13 mouse cellular contexts compared by ENCODE assay signal in the genomic region with DNA sequence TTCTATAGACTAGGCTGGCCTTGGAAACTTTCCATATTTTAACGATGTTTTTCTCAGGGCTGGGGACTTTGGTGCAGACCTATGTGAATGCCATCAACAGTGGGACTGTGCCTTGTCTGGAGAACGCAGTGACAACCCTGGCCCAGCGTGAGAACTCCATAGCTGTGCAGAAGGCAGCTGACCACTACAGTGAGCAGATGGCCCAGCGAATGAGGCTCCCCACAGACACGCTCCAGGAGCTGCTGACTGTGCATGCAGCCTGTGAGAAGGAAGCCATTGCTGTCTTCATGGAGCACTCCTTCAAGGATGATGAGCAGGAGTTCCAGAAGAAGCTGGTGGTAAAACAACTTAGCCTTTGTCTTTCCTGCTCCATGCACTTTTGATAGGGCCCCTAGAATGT. TPM values are rescaled to one million over a fixed set of nuclear protein-coding genes. Genes with fewer than 3 reads are reported as not detected.
DNase-seq lines count a peak whose midpoint lies in the region; ATAC-seq and TF ChIP-seq lines count a peak whose summit lies in the region.
"Not testable (repeated sequence)": the region's sequence is repeated elsewhere in the genome, so short reads cannot be mapped to it uniquely, and the experiment has no call there.
"Had no signal": no experiment of that assay in that cellular context is flagged by ENCODE, and none has a peak within 500 bp of the region (broad histone marks: within the 10 kb centered on the region; RNA-seq: fewer than 3 reads in every experiment).

No protein-coding gene starts in this region.

- ATAC-seq in cerebellum, adult (ENCODE audit: insufficient number of reproducible peaks, low FRiP score, low TSS enrichment) = peak; percentile 64

- not testable (repeated sequence) for H3K27me3 ChIP-seq in cerebellum, adult 2 months (ENCODE audit: control insufficient read depth, insufficient read depth, low read length)

- 13% methylated on average over 5 of the region's 5 CpGs for WGBS in cerebellum, adult 2 months

- not testable (repeated sequence) for H3K4me3 ChIP-seq in cerebellum, adult 2 months (replicated peaks; ENCODE audit: insufficient read depth, low read depth, low read length)

- not testable (repeated sequence) for H3K27ac ChIP-seq in cerebellum, adult 2 months (ENCODE audit: insufficient read depth, low read length)

- TF ChIP-seq POLR2A in cerebellum, adult 2 months (IDR thresholded peaks at IDR 0.05; ENCODE audit: borderline replicate concordance, insufficient read depth, low read length) = not testable (repeated sequence)

- not testable (repeated sequence) for TF ChIP-seq CTCF in cerebellum, adult 2 months (IDR thresholded peaks at IDR 0.05; ENCODE audit: borderline replicate concordance, insufficient read depth, low read depth, low read length)

- peak; percentile 32 for DNase-seq in cerebellum, adult 11-12 months
- DNase-seq in cerebellum, adult 2 months = peak; percentile 29 to 53
- peak; percentile 34 for DNase-seq in cerebellum, adult 9-11 months
- peak; percentile 24 to 25 for DNase-seq in cerebellum, postnatal 36 days
- peak; percentile 71 for DNase-seq in heart, adult 11 months

- not testable (repeated sequence) for H3K4me1 ChIP-seq in cerebellum, adult 2 months (ENCODE audit: control insufficient read depth, insufficient read depth, low read length)

RNA-seq across cellular contexts. Expression of a gene that starts 7.7 kb away (rescaled TPM):
- polyA plus RNA-seq in cerebellum, adult 2 months (2012; rRNA removed) = 5.4 and 8.5 TPM in 2 replicates

RNA-seq across cellular contexts. Expression of a gene that starts 27.2 kb away (rescaled TPM):
- not detected in 2 replicates for polyA plus RNA-seq in cerebellum, adult 2 months (2012; rRNA removed)
- polyA plus RNA-seq: embryonic facial prominence, embryonic 11.5 days; embryonic facial prominence, embryonic 13.5 days; forebrain, embryonic 11.5 days; forebrain, embryonic 13.5 days; forebrain, embryonic 15.5 days; forebrain, postnatal 0 days had no signal

RNA-seq across cellular contexts. Expression of a gene that starts 37.3 kb away (rescaled TPM):
- polyA plus RNA-seq in cerebellum, adult 2 months (2012; rRNA removed) = 1.5 and 1.7 TPM in 2 replicates
- polyA plus RNA-seq: C2C12 had no signal

RNA-seq across cellular contexts. Expression of a gene that starts 52.9 kb away (rescaled TPM):
- 2.5 and 3.3 TPM in 2 replicates for polyA plus RNA-seq in cerebellum, adult 2 months (2012; rRNA removed)
